Mouse (Mus musculus) forebrain, embryonic 12.5 days (tissue): ENCODE results near the gene Ubox5. TPM values are rescaled to one million over a fixed set of nuclear protein-coding genes. Genes with fewer than 3 reads are reported as not detected.
"Not testable (repeated sequence)": the region's sequence is repeated elsewhere in the genome, so short reads cannot be mapped to it uniquely, and the experiment has no call there.

Experiments used
- ATAC-seq: fragments of 200-750 bp; cut with Nextera tagmentation; 2 replicates; pipeline ENCODE4 v1.8.0; 2017; ENCODE audit warnings: moderate TSS enrichment; ENCODE audit not compliant: low FRiP score
- H3K27ac ChIP-seq: fragments of 300-500 bp; sonication (generic); 2 replicates; pipeline ENCODE4 v1.5.1; 2016; ENCODE audit warnings: mild to moderate bottlenecking
- H3K27me3 ChIP-seq: fragments of 300-500 bp; sonication (generic); 2 replicates; pipeline ENCODE4 v1.6.1; 2016; ENCODE audit warnings: mild to moderate bottlenecking
- H3K36me3 ChIP-seq: fragments of 300-500 bp; sonication (generic); replicated peaks from 2 replicates; pipeline ENCODE4 v1.6.1; 2016; ENCODE audit warnings: mild to moderate bottlenecking
- H3K4me1 ChIP-seq: fragments of 300-500 bp; sonication (generic); 2 replicates; pipeline ENCODE4 v1.6.1; 2016
- H3K4me2 ChIP-seq: fragments of 300-500 bp; sonication (generic); 2 replicates; pipeline ENCODE4 v1.6.1; 2016; ENCODE audit warnings: mild to moderate bottlenecking, moderate library complexity
- H3K4me3 ChIP-seq: fragments of 300-500 bp; sonication (generic); replicated peaks from 2 replicates; pipeline ENCODE4 v1.5.1; 2016; ENCODE audit warnings: mild to moderate bottlenecking
- H3K9ac ChIP-seq: fragments of 300-500 bp; sonication (generic); 2 replicates; pipeline ENCODE4 v1.6.1; 2016; ENCODE audit warnings: mild to moderate bottlenecking
- H3K9me3 ChIP-seq: fragments of 300-500 bp; sonication (generic); 2 replicates; pipeline ENCODE4 v1.6.1; 2016
- WGBS: fragments of 180-500 bp; shearing (Covaris S2); methylation state at CpG from one replicate; pipeline ENCODE4 v1.1.7; 2016; 5-methylcytosine and 5-hydroxymethylcytosine counted together
- polyA plus RNA-seq: library from polyadenylated mRNA; unstranded; fragments of >200 nt; fragmentation: Nextera tagmentation; extraction: Ambion mirVana; gene quantifications from 2 replicates; pipeline ENCODE4 v1.2.1, GENCODE M21; 2016

Ubox5 gene
- polyA plus RNA-seq, 1 experiment from 2014 or later, result 13.1 TPM

- not testable (repeated sequence) for H3K27ac ChIP-seq, H3K27me3 ChIP-seq, ATAC-seq, H3K4me1 ChIP-seq, H3K9me3 ChIP-seq, H3K4me2 ChIP-seq, H3K4me3 ChIP-seq, H3K9ac ChIP-seq
- WGBS, result 85% methylated on average over 6 of the region's 6 CpGs
- H3K36me3 ChIP-seq, result peaks cover 29% of the 10 kb centered on the region
Observed at GRCm38 (mm10) chr2:130649028-130649427, 19.2 kb upstream of the Ubox5 start.

- no peak overlapping the region for H3K4me2 ChIP-seq
- H3K27me3 ChIP-seq, result peaks cover 10% of the 10 kb centered on the region
- peaks cover 1% of the 10 kb centered on the region; the same call in 1 of the 2 replicates for H3K36me3 ChIP-seq
- WGBS, result 86% methylated on average over 4 of the region's 4 CpGs
- no peak for ATAC-seq
- H3K4me3 ChIP-seq, result no peak overlapping the region
- no peaks in the 10 kb centered on the region for H3K9me3 ChIP-seq
- H3K4me1 ChIP-seq, result peaks cover 17% of the 10 kb centered on the region
- no peak overlapping the region for H3K9ac ChIP-seq
- no peak overlapping the region for H3K27ac ChIP-seq
Observed at GRCm38 (mm10) chr2:130645198-130645597, 15.4 kb upstream of the Ubox5 start.

DNA sequence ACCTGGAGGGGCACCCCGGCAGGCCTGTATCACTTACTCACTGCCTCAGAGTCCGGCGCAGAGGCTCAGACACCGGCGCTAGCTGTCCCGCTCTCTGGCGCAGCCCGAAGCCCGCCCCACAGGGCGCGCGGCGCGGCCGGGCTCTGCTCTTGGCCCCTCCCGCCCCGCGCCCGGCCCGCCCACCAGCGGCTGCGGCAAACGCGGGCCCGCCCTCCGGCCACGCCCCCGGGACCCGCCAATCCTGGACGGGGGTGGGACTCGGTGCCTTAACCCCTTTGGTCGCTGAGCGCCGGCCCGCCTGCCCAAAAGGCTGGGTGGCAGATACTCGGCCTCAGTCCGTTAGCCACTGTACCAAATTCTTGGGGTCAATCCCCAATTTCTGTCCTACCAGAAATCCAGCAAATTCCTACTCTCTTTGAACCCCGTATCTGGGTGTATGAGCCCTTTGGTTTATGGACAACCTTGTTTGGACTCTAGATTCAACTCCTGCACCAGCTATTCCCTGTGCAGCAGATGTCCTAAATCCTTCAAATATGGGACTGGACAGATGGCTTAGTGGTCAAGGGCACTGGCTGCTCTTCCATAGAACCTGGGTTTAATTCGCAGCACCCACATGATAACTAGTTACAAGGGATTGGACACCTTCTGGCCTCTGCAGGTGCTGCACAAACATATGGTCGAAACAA is 13.0 kb upstream of the Ubox5 start, which contains the start of gene Lzts3:
Gene Lzts3 (minus strand): TSS at position 120 of the 686 bp plus-strand sequence.
- 3% methylated on average over 40 of the region's 40 CpGs for WGBS
- Histone ChIP-seq H3K9ac (peak within 1 kb of the TSS; percentile 83), H3K36me3 (no peaks in the 10 kb centered on the region)

GRCm38 (mm10) chr2:130642197-130642660 is 12.4 kb upstream of the Ubox5 start:
- ATAC-seq, result peak; percentile 76
- WGBS, result under 1% methylated on average over 23 of the region's 27 CpGs
- peak overlapping the region; percentile 66; the same call in 1 of the 2 replicates for H3K27ac ChIP-seq

More for the DNA sequence above, 13.0 kb upstream of the Ubox5 start, which contains the start of gene Lzts3:
- H3K4me1 ChIP-seq, result peaks cover 17% of the 10 kb centered on the region
- ATAC-seq, result peak; percentile 96
- peak within 1 kb of the TSS; percentile 65 for H3K4me3 ChIP-seq
- no peaks in the 10 kb centered on the region for H3K9me3 ChIP-seq
- peaks cover 27% of the 10 kb centered on the region for H3K27me3 ChIP-seq
- peak within 1 kb of the TSS; percentile 95 for H3K4me2 ChIP-seq
- H3K27ac ChIP-seq, result peak within 1 kb of the TSS; percentile 66; the same call in 1 of the 2 replicates

DNA sequence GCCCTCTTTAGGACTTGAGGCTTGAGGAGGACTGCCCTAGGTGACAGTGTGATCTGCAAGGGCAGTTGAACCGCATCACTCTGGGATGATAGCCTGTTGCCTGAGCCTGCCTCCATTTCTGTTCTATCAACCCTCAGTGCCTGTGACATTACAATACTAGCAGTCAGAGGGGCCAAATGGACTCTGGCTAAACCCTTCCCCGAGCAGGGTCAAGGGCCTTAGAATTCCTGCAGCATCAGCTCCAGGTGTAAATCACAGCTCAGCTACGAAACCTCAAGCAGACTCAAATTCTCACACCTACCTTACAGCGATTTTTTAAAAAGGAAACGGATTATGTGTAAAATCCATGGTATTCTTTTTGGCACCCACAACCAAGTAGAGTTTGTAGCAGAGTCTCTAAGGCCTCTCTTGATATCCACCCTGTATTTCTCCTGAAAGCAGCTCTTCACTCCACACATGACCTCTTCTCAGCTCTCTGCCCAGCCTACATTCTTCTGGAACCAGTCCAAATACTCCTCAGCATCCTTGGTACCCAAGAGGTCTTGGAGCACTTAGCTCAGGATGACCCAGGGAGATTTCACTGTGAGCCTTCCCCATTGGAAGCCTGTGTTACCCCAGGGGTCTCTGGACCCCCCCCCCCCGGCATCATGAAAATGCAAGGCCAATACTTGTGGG is 11.7 kb upstream of the Ubox5 start:
- H3K27me3 ChIP-seq, result peaks cover 40% of the 10 kb centered on the region
- peak overlapping the region; percentile 95 for H3K4me2 ChIP-seq
- no peak overlapping the region for H3K9ac ChIP-seq
- H3K9me3 ChIP-seq, result no peaks in the 10 kb centered on the region
- no peak overlapping the region for H3K27ac ChIP-seq
- H3K4me3 ChIP-seq, result peak overlapping the region; percentile 65
- 72% methylated on average over 6 of the region's 6 CpGs for WGBS
- H3K4me1 ChIP-seq, result peaks cover 17% of the 10 kb centered on the region
- no peaks in the 10 kb centered on the region for H3K36me3 ChIP-seq
- no peak for ATAC-seq

More at GRCm38 (mm10) chr2:130642197-130642660, 12.4 kb upstream of the Ubox5 start:
- Histone ChIP-seq H3K4me1 (peaks cover 17% of the 10 kb centered on the region), H3K4me2 (peak overlapping the region; percentile 95), H3K36me3 (no peaks in the 10 kb centered on the region), H3K4me3 (peak overlapping the region; percentile 65), H3K9ac (peak overlapping the region; percentile 83), H3K27me3 (peaks cover 33% of the 10 kb centered on the region), H3K9me3 (no peaks in the 10 kb centered on the region)

DNA sequence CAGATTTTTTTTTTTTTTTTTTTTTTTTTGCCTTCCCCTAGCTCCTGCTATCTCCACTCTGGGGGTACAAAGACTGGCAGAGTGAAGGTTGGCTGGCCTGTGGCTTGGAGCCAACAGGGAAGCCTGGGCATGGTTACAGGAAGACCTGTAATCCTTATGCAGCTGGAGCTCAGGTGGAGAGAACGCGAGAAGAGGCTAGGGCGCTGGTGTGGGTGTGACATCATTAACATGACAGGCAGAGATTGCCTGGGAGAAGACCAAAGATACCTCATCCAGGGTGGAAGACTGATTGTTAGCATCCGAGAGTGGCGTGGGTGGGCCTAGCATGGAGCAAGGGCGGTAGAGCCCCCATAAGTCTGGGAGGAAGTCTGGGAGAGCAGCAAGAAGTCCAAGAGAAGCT is 9.4 kb upstream of the Ubox5 start:
- no peak overlapping the region for H3K27ac ChIP-seq
- no peaks in the 10 kb centered on the region for H3K36me3 ChIP-seq
- no peaks in the 10 kb centered on the region for H3K9me3 ChIP-seq
- peaks cover 62% of the 10 kb centered on the region for H3K27me3 ChIP-seq
- no peak overlapping the region for H3K4me2 ChIP-seq
- peaks cover 36% of the 10 kb centered on the region for H3K4me1 ChIP-seq
- H3K4me3 ChIP-seq, result no peak overlapping the region
- H3K9ac ChIP-seq, result no peak overlapping the region
- 82% methylated on average over 6 of the region's 6 CpGs for WGBS
- no peak for ATAC-seq

DNA sequence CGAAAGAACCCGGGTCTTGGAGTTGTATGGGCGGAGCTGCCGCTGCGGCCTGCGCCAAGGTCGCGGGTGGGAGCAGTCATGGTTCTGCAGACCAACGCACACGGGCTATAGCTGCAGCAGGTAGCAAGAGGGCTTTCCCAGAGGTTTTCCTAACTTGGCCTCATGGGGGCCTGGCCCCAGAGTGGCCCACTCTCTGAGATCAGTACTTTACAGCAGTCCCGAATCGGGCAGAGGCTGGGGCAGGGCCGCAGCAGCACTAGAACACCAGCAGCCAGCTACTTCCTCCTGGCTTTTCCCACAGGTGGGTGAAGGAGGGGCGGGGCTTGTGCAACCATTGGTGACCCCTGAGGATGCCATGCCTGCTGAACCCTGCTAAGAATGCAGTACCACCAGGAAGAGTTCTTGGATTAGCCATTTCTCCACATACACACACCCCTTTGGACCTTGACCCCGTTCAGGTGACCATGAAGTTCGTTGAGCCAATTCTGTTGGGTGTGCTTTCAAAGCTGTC is 8.3 kb upstream of the Ubox5 start:
- Histone ChIP-seq H3K4me1 (peaks cover 46% of the 10 kb centered on the region), H3K4me2 (no peak overlapping the region), H3K9me3 (no peaks in the 10 kb centered on the region), H3K27ac (no peak overlapping the region), H3K27me3 (peaks cover 74% of the 10 kb centered on the region), H3K9ac (no peak overlapping the region), H3K36me3 (no peaks in the 10 kb centered on the region), H3K4me3 (no peak overlapping the region)
- ATAC-seq, result no peak
- WGBS, result 34% methylated on average over 16 of the region's 16 CpGs

DNA sequence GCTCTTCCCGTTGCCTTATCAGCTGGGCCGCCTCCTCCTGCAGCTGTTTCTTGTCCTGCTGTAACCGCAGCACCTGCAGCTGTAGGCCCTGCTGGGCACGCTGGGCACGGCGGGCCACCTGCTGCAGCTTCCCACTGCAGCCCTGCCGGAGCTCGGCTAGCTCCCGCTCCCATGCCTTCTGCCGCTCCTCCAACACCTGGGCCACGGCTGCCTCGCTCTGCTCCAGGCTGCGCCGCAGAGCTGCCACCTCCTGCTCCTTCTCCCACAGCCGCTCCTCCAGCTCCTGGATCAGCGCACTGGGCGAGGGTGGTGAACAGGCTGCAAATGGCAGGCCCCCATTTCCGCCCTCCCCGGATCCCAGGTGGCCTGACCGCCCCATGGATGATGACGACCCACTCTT is 6.0 kb upstream of the Ubox5 start:
- Histone ChIP-seq H3K4me2 (peak overlapping the region; percentile 59; the same call in 1 of the 2 replicates), H3K36me3 (no peaks in the 10 kb centered on the region), H3K27me3 (peaks cover 72% of the 10 kb centered on the region), H3K4me1 (peaks cover 40% of the 10 kb centered on the region), H3K4me3 (no peak overlapping the region), H3K27ac (no peak overlapping the region), H3K9ac (no peak overlapping the region; the same call in 1 of the 2 replicates), H3K9me3 (no peaks in the 10 kb centered on the region)
- ATAC-seq, result no peak
- 19% methylated on average over 21 of the region's 21 CpGs for WGBS

DNA sequence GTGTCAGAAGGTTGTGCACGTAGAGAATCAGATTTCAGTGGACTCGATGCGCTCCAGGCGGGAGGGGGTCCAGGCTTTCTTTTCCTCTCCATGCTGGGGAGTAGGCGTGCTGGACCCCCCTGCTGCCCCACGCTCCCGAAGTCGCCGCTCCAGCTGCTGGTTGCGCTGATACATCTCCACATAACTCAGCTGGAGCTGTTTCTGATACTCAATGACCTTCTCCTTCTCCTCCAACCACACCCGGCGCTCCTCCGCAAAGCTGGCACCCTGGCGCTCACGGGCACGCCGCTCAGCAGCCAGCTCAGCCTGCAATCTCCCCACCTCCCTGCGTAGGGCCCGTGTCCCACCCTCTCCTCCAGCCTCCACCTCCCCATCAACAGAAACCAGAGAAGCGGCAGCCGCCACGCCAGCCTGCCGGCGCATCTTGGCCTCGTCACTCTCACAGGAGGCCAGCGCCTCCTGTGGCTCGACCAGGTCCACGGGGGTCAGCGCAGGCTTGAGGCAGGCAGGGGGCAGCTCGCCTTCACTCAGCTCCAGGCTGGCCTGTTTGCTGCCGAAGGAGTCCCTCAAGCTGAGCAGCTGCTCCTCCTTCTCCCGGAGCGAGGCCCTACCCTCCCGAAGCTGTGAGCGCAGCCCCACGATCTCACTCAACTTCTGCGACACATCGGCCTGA is 5.0 kb upstream of the Ubox5 start:
- Histone ChIP-seq H3K4me2 (peak overlapping the region; percentile 59), H3K36me3 (no peaks in the 10 kb centered on the region), H3K4me3 (peak overlapping the region; percentile 23), H3K27me3 (peaks cover 67% of the 10 kb centered on the region), H3K9me3 (no peaks in the 10 kb centered on the region), H3K27ac (no peak overlapping the region), H3K9ac (peak overlapping the region; percentile 36; the same call in 1 of the 2 replicates), H3K4me1 (peaks cover 43% of the 10 kb centered on the region)
- WGBS, result 3% methylated on average over 38 of the region's 38 CpGs
- peak; percentile 52 for ATAC-seq

DNA sequence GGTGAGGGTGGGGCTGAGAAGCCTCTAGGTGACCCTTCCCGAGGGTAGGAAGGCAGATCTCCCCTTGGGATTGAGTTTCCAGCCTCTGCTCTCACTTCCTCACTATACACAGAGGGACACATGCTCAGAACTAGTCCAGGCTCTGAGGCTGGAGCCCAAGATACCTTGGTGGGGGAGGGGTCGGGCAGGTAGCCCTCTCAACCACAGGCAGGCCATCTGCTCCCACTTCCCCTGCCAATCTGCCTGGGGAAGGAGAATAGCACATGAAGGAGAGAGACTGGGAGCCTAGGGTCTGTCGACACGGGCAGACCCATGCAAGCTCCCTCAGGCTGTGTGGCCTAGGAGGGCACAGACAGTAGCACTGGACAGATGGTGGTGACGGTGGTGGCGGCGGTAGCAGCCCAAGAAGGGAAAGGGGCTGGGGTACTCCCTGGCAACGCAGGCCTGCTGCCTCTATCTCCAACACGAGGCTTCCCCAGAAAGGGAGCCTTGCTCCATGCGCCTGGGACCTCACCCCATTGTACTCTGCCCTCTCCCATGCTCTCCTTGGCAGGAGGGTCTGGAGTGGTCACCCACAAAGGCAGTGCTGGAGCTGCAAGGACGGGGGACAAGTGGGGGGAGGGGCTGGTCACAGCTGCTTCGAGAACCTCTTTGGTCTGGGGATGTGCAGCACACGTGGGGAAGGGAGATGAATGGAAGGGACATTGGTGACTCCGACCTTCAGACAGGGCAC is 4.3 kb upstream of the Ubox5 start:
- 0 out of 2 replicates have a peak overlapping the region, but pooled peaks have one; percentile 14 for H3K27ac ChIP-seq
- H3K9me3 ChIP-seq, result no peaks in the 10 kb centered on the region
- peak; percentile 34 for ATAC-seq
- no peaks in the 10 kb centered on the region for H3K36me3 ChIP-seq
- 8% methylated on average over 14 of the region's 14 CpGs for WGBS
- H3K4me2 ChIP-seq, result peak overlapping the region; percentile 59
- H3K4me1 ChIP-seq, result peaks cover 43% of the 10 kb centered on the region
- H3K27me3 ChIP-seq, result peaks cover 61% of the 10 kb centered on the region
- no peak overlapping the region for H3K9ac ChIP-seq
- H3K4me3 ChIP-seq, result peak overlapping the region; percentile 23; the same call in 1 of the 2 replicates

- Histone ChIP-seq H3K27ac (no peak overlapping the region), H3K36me3 (no peaks in the 10 kb centered on the region), H3K9ac (no peak overlapping the region), H3K27me3 (peaks cover 53% of the 10 kb centered on the region), H3K4me1 (peaks cover 49% of the 10 kb centered on the region), H3K9me3 (no peaks in the 10 kb centered on the region), H3K4me3 (no peak overlapping the region), H3K4me2 (no peak overlapping the region)
- 45% methylated on average over 5 of the region's 5 CpGs for WGBS
- no peak for ATAC-seq
Observed at GRCm38 (mm10) chr2:130632887-130633675, 3.2 kb upstream of the Ubox5 start.
